Mouse (Mus musculus) lung, adult 2 months (tissue): ENCODE measurements around the gene A430005L14Rik.

Experiments used
- CTCF ChIP-seq: fragments of 200-500 bp; IDR thresholded peaks from 2 replicates; pipeline ENCODE4 v1.5.1; 2011; ENCODE audit warnings: mild to moderate bottlenecking, low read length, control low read depth; ENCODE audit not compliant: insufficient read depth
- POLR2A ChIP-seq: fragments of 200-500 bp; IDR thresholded peaks from 2 replicates; pipeline ENCODE4 v1.6.1; 2011; ENCODE audit warnings: low read depth, mild to moderate bottlenecking, control low read depth, low read length, borderline replicate concordance; ENCODE audit errors: extremely low read depth

- TF ChIP-seq CTCF, result no peak
- TF ChIP-seq POLR2A, result no peak
Measured at GRCm38 (mm10) chr4:153975292-153975662, 18.2 kb downstream of the A430005L14Rik start.
